Mouse (Mus musculus) small intestine, adult 2 months (tissue): ENCODE measurements around the gene Fbxw4. TPM values are rescaled to one million over a fixed set of nuclear protein-coding genes. Genes with fewer than 3 reads are reported as not detected.

ENCODE experiments used
- H3K27ac ChIP-seq: fragments of 200-500 bp; 2 replicates; pipeline ENCODE4 v1.5.1; 2012; ENCODE audit warnings: low read depth, low read length, control low read depth, inconsistent platforms; ENCODE audit not compliant: insufficient read depth
- H3K27me3 ChIP-seq: fragments of 200-500 bp; 2 replicates; pipeline ENCODE4 v1.6.1; 2012; ENCODE audit warnings: mild to moderate bottlenecking, moderate library complexity, low read length, inconsistent platforms; ENCODE audit not compliant: control insufficient read depth, insufficient read depth
- H3K36me3 ChIP-seq: fragments of 200-500 bp; 2 replicates; pipeline ENCODE4 v1.6.1; 2012; ENCODE audit warnings: mild to moderate bottlenecking, low read length, control low read depth, inconsistent platforms; ENCODE audit not compliant: control insufficient read depth, insufficient read depth
- H3K4me1 ChIP-seq: fragments of 200-500 bp; 2 replicates; pipeline ENCODE4 v1.6.1; 2012; ENCODE audit warnings: low read length, inconsistent platforms, mixed read lengths; ENCODE audit not compliant: control insufficient read depth, insufficient read depth, insufficient read length
- H3K4me3 ChIP-seq: fragments of 200-500 bp; 2 replicates; pipeline ENCODE4 v1.5.1; 2012; ENCODE audit warnings: low read depth, mild to moderate bottlenecking, control low read depth, inconsistent platforms, low read length, moderate library complexity
- CTCF ChIP-seq: fragments of 200-500 bp; IDR thresholded peaks from 2 replicates; pipeline ENCODE4 v1.5.1; 2012; ENCODE audit warnings: low read depth, mild to moderate bottlenecking, control low read depth, inconsistent platforms, low read length, moderate library complexity, mixed read lengths; ENCODE audit not compliant: insufficient replicate concordance, insufficient read length; ENCODE audit errors: extremely low read depth
- POLR2A ChIP-seq: fragments of 200-500 bp; IDR thresholded peaks from 2 replicates; pipeline ENCODE4 v1.6.1; 2012; ENCODE audit warnings: low read depth, mild to moderate bottlenecking, control low read depth, inconsistent platforms, low read length, moderate library complexity
- WGBS: fragments of 180-500 bp; shearing (Covaris S2); methylation state at CpG from one replicate; pipeline ENCODE4 v1.1.7; 2018; 5-methylcytosine and 5-hydroxymethylcytosine counted together
- polyA plus RNA-seq: library from polyadenylated mRNA; depleted of rRNA; stranded (reverse); fragments of >200 nt; gene quantifications from 2 replicates; pipeline ENCODE4 v1.2.3, GENCODE M21; 2012; rRNA removed

The Fbxw4 gene
- polyA plus RNA-seq, 1 experiment, result 44.8 TPM

- 40% methylated on average over 1 of the region's 1 CpGs for WGBS
- Histone ChIP-seq H3K4me1 (peaks cover 3% of the 10 kb centered on the region), H3K27me3 (peaks cover 19% of the 10 kb centered on the region), H3K27ac (no peak overlapping the region), H3K4me3 (no peak overlapping the region), H3K36me3 (no peaks in the 10 kb centered on the region)
- peak; percentile 68; the same call in 1 of the 2 replicates for TF ChIP-seq CTCF
- no peak for TF ChIP-seq POLR2A
Measured at GRCm38 (mm10) chr19:45537505-45537904, 122.6 kb downstream of the Fbxw4 start.

GRCm38 (mm10) chr19:45535929-45536328 is 124.2 kb downstream of the Fbxw4 start:
- Histone ChIP-seq H3K27ac (no peak overlapping the region), H3K27me3 (peaks cover 5% of the 10 kb centered on the region; the same call in 1 of the 2 replicates), H3K4me3 (no peak overlapping the region), H3K4me1 (no peaks in the 10 kb centered on the region), H3K36me3 (no peaks in the 10 kb centered on the region)
- WGBS, result 59% methylated on average over 6 of the region's 6 CpGs
- no peak for TF ChIP-seq CTCF
- no peak for TF ChIP-seq POLR2A

- Histone ChIP-seq H3K4me3 (no peak overlapping the region), H3K4me1 (no peaks in the 10 kb centered on the region), H3K27ac (no peak overlapping the region), H3K36me3 (no peaks in the 10 kb centered on the region), H3K27me3 (no peaks in the 10 kb centered on the region)
- 71% methylated on average over 8 of the region's 8 CpGs for WGBS
- TF ChIP-seq POLR2A (no peak), CTCF (no peak)
Measured at GRCm38 (mm10) chr19:45535214-45535735, 124.8 kb downstream of the Fbxw4 start.

GRCm38 (mm10) chr19:45533617-45534016 is 126.5 kb downstream of the Fbxw4 start:
- no peak for TF ChIP-seq POLR2A
- TF ChIP-seq CTCF, result no peak
- Histone ChIP-seq H3K4me3 (no peak overlapping the region), H3K36me3 (no peaks in the 10 kb centered on the region; the same call in 1 of the 2 replicates), H3K4me1 (no peaks in the 10 kb centered on the region), H3K27ac (no peak overlapping the region), H3K27me3 (no peaks in the 10 kb centered on the region)
- WGBS, result 53% methylated on average over 7 of the region's 7 CpGs

GRCm38 (mm10) chr19:45531554-45531953 is 128.6 kb downstream of the Fbxw4 start:
- H3K36me3 ChIP-seq, result peaks cover 10% of the 10 kb centered on the region
- no peak overlapping the region for H3K4me3 ChIP-seq
- no peaks in the 10 kb centered on the region for H3K27me3 ChIP-seq
- TF ChIP-seq POLR2A, result no peak
- TF ChIP-seq CTCF, result no peak
- WGBS, result 79% methylated on average over 6 of the region's 6 CpGs
- H3K4me1 ChIP-seq, result no peaks in the 10 kb centered on the region
- H3K27ac ChIP-seq, result no peak overlapping the region

GRCm38 (mm10) chr19:45530200-45530995 is 129.7 kb downstream of the Fbxw4 start:
- TF ChIP-seq CTCF (no peak), POLR2A (no peak)
- Histone ChIP-seq H3K4me3 (no peak overlapping the region), H3K27ac (no peak overlapping the region), H3K27me3 (no peaks in the 10 kb centered on the region), H3K36me3 (peaks cover 10% of the 10 kb centered on the region), H3K4me1 (no peaks in the 10 kb centered on the region)
- 71% methylated on average over 15 of the region's 15 CpGs for WGBS

GRCm38 (mm10) chr19:45529294-45529693 is 130.8 kb downstream of the Fbxw4 start:
- TF ChIP-seq POLR2A (no peak), CTCF (no peak)
- WGBS, result 81% methylated on average over 5 of the region's 5 CpGs
- no peak overlapping the region for H3K27ac ChIP-seq

More at GRCm38 (mm10) chr19:45529294-45529693, 130.8 kb downstream of the Fbxw4 start:
- Histone ChIP-seq H3K36me3 (peaks cover 10% of the 10 kb centered on the region), H3K27me3 (no peaks in the 10 kb centered on the region), H3K4me3 (no peak overlapping the region), H3K4me1 (no peaks in the 10 kb centered on the region)

Other genes with a start within 250 kb of the Fbxw4 start
- 4.2 and 7.2 TPM in 2 replicates for gene Poll, start 99.8 kb downstream of the Fbxw4 start, polyA plus RNA-seq
- gene Gm17018, start 99.7 kb downstream of the Fbxw4 start, polyA plus RNA-seq, result 2.2 and 3.0 TPM in 2 replicates
- not detected in 2 replicates for gene Fgf8, start 82.6 kb upstream of the Fbxw4 start, polyA plus RNA-seq
- 12.9 and 24.5 TPM in 2 replicates for gene Npm3, start 89.3 kb upstream of the Fbxw4 start, polyA plus RNA-seq
- gene Mgea5, start 123.5 kb upstream of the Fbxw4 start, polyA plus RNA-seq, result 3.4 and 8.3 TPM in 2 replicates
- 5.9 and 6.5 TPM in 2 replicates for gene Kcnip2, start 155.7 kb upstream of the Fbxw4 start, polyA plus RNA-seq